Mouse (Mus musculus) G1E (cell line): Measurements from ENCODE around the gene Hdac8. TPM values are rescaled to one million over a fixed set of nuclear protein-coding genes. Genes with fewer than 3 reads are reported as not detected.

ENCODE experiments used
- ATAC-seq: 2 replicates; pipeline ENCODE4 v1.8.0; 2016; ENCODE audit warnings: mild to moderate bottlenecking; ENCODE audit not compliant: insufficient number of reproducible peaks, poor library complexity, low FRiP score, severe bottlenecking; ENCODE audit errors: extremely low read depth
- DNase-seq: peaks from one replicate; pipeline ENCODE4 v3.0.0; 2012; ENCODE audit warnings: low spot score
- H3K27me3 ChIP-seq: 2 replicates; pipeline ENCODE4 v1.6.1; 2012; ENCODE audit warnings: mild to moderate bottlenecking, low read length, inconsistent platforms; ENCODE audit not compliant: insufficient read depth
- H3K36me3 ChIP-seq: replicated peaks from 2 replicates; pipeline ENCODE3; 2012; ENCODE audit warnings: mild to moderate bottlenecking, inconsistent platforms
- H3K4me1 ChIP-seq: 2 replicates; pipeline ENCODE4 v1.6.1; 2012; ENCODE audit warnings: low read depth, low read length, inconsistent platforms, mixed read lengths; ENCODE audit not compliant: insufficient read depth
- H3K4me3 ChIP-seq: 2 replicates; pipeline ENCODE4 v1.5.1; 2012; ENCODE audit warnings: low read depth, mild to moderate bottlenecking, inconsistent platforms, low read length, moderate library complexity, mixed read lengths
- H3K9me3 ChIP-seq: replicated peaks from 2 replicates; pipeline ENCODE4 v1.6.1; 2012; ENCODE audit warnings: inconsistent platforms
- CTCF ChIP-seq: IDR thresholded peaks from 2 replicates; pipeline ENCODE4 v1.5.1; 2012; ENCODE audit warnings: low read depth, low read length, inconsistent platforms, mixed read lengths
- GATA1 ChIP-seq: IDR thresholded peaks from 2 replicates; pipeline ENCODE4 v1.6.1; 2012; ENCODE audit warnings: borderline replicate concordance, low read length, inconsistent platforms, mixed read lengths
- GATA2 ChIP-seq: IDR thresholded peaks from 2 replicates; pipeline ENCODE4 v1.6.1; 2012; ENCODE audit warnings: low read depth, low read length, inconsistent platforms, borderline replicate concordance
- POLR2AphosphoS5 ChIP-seq: IDR thresholded peaks from 2 replicates; pipeline ENCODE4 v1.6.1; 2012; ENCODE audit warnings: low read depth, low read length, inconsistent platforms; ENCODE audit not compliant: insufficient replicate concordance
- TAL1 ChIP-seq: conservative IDR thresholded peaks from 2 replicates; pipeline ENCODE4 v1.6.1; 2012; ENCODE audit warnings: low read depth, low read length, inconsistent platforms, mixed read lengths
- polyA plus RNA-seq: library from polyadenylated mRNA; stranded (reverse); fragments of >175 nt; gene quantifications from 2 replicates; pipeline ENCODE4 v1.2.3, GENCODE M21; 2012
- total RNA-seq, 2 experiments: library from RNA; stranded (forward) in 1 of 2; stranded (reverse) in 1 of 2; fragments of 200-1000 nt in 1 of 2; fragments of >200 nt in 1 of 2; fragmentation: Nextera tagmentation in 1 of 2; gene quantifications; 2 replicates each; pipeline ENCODE4 v1.2.3; 2014 to 2017

The Hdac8 gene
- total and polyA plus RNA-seq, 3 experiments: 7.5 to 17.6 (median 13.3) TPM

DNA sequence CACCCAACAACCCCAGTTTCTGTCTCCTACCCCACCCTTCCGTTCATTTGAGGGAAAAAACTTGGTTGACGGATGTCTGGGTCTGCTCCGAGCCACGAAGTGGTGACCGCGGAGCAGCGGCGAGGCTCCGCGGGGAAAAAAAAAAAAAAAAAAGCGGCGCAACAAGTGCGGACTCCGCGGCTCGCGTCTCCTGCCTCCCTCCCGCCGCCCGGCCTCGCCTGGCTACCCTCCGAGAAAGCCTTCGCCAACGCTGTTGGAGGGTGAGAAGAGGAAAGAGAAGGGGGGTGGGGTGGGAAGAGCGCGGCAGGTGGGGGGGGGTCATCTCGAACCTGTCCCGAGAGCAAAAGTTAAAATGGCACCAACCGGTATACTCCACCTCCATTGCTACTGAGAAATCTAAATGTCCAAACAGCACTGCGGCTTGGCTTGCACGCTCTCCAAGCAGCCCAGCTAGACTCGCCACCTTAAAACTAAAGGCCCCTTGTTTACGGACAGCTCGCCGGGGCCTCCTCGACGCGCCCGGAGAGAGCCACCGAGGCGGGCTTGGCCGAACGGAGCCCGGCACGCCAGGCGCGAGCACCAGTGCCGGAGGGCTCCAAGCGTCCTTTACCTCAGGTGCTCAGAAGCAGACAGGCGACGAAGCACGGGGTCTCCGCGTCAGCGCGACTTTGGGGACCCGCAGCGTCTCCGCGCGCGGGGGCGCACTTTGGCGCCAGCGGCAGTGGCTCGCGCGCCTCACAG is 254.8 kb downstream of the Hdac8 start:
- Histone ChIP-seq H3K4me1 (no peaks in the 10 kb centered on the region), H3K27me3 (peaks cover 48% of the 10 kb centered on the region), H3K9me3 (no peaks in the 10 kb centered on the region), H3K4me3 (no peak overlapping the region; the same call in 1 of the 2 replicates), H3K36me3 (peaks cover 2% of the 10 kb centered on the region)
- no peak for DNase-seq
- no peak for ATAC-seq
- no peak for TF ChIP-seq TAL1

DNA sequence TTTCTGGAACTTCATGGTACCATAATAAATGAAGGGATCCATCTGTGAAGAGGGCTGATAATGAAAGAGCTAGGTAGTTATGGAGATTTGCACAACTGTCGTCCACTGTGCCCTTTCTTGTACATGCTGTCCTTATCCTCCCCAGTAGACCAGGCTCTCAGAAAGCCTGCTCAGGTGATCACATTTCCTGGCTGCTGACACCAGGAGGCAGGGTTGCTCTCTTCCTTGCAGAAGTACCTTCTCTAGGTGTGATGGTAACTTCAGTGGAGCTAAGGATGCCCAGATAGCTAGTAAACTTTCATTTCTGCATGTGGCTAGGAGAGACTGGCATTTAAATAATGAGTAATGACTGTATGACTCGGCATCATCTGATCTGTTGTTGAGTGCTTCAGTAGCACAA is 260.8 kb downstream of the Hdac8 start:
- ATAC-seq (no peak), DNase-seq (no peak)
- Histone ChIP-seq H3K36me3 (peaks cover 2% of the 10 kb centered on the region), H3K4me3 (no peak overlapping the region), H3K9me3 (no peaks in the 10 kb centered on the region), H3K27me3 (peaks cover 7% of the 10 kb centered on the region; the same call in 1 of the 2 replicates), H3K4me1 (no peaks in the 10 kb centered on the region)
- no peak for TF ChIP-seq POLR2AphosphoS5
- TF ChIP-seq CTCF: no peak
- no peak for TF ChIP-seq GATA2
- no peak for TF ChIP-seq TAL1
- no peak for TF ChIP-seq GATA1

Other genes starting within 250 kb of the Hdac8 start
- gene Phka1, start 138.9 kb upstream of the Hdac8 start, total RNA-seq (2014; fragmentation: Nextera tagmentation): 7.7 and 8.2 TPM in 2 replicates
- 5.5 and 5.8 TPM in 2 replicates for gene Phka1, start 138.9 kb upstream of the Hdac8 start, total RNA-seq (2017)
- gene Phka1, start 138.9 kb upstream of the Hdac8 start, polyA plus RNA-seq: 1.1 and 1.2 TPM in 2 replicates
- gene Gm3880, start 181.6 kb upstream of the Hdac8 start, total RNA-seq (2014; fragmentation: Nextera tagmentation): not detected in 2 replicates
- gene Gm3880, start 181.6 kb upstream of the Hdac8 start, total RNA-seq (2017): not detected in 2 replicates
- not detected in 2 replicates for gene Gm3880, start 181.6 kb upstream of the Hdac8 start, polyA plus RNA-seq
- gene Gm9112, start 202.3 kb upstream of the Hdac8 start, total RNA-seq (2014; fragmentation: Nextera tagmentation): not detected in 2 replicates
- not detected in 2 replicates for gene Gm9112, start 202.3 kb upstream of the Hdac8 start, total RNA-seq (2017)
- not detected in 2 replicates for gene Gm9112, start 202.3 kb upstream of the Hdac8 start, polyA plus RNA-seq
- not detected in 2 replicates for gene Dmrtc1b, start 202.5 kb upstream of the Hdac8 start, total RNA-seq (2014; fragmentation: Nextera tagmentation)
- not detected in 2 replicates for gene Dmrtc1b, start 202.5 kb upstream of the Hdac8 start, total RNA-seq (2017)
- gene Dmrtc1b, start 202.5 kb upstream of the Hdac8 start, polyA plus RNA-seq: not detected in 2 replicates